Mouse (Mus musculus) hindbrain, embryonic 11.5 days (tissue): ENCODE data around the gene Gm21312. TPM values are rescaled to one million over a fixed set of nuclear protein-coding genes. Genes with fewer than 3 reads are reported as not detected.

Source experiments
- ATAC-seq: fragments of 200-750 bp; cut with Nextera tagmentation; 2 replicates; pipeline ENCODE4 v1.8.0; 2017; ENCODE audit warnings: mild to moderate bottlenecking, moderate TSS enrichment, moderate library complexity; ENCODE audit not compliant: low FRiP score
- DNase-seq: peaks from one replicate; pipeline ENCODE4 v3.0.0-alpha.2; 2015; ENCODE audit warnings: low spot score
- H3K27ac ChIP-seq: fragments of 300-500 bp; sonication (generic); 2 replicates; pipeline ENCODE4 v1.5.1; 2014; ENCODE audit warnings: mild to moderate bottlenecking, low read depth, low read length
- H3K27me3 ChIP-seq: fragments of 300-500 bp; sonication (generic); 2 replicates; pipeline ENCODE4 v1.6.1; 2014; ENCODE audit warnings: mild to moderate bottlenecking, low read length, moderate library complexity, mixed read lengths; ENCODE audit not compliant: control insufficient read depth, insufficient read depth
- H3K36me3 ChIP-seq: fragments of 300-500 bp; sonication (generic); 2 replicates; pipeline ENCODE4 v1.6.1; 2014; ENCODE audit warnings: mild to moderate bottlenecking, low read length, moderate library complexity, mixed read lengths; ENCODE audit not compliant: control insufficient read depth, insufficient read depth
- H3K4me1 ChIP-seq: fragments of 300-500 bp; sonication (generic); replicated peaks from 2 replicates; pipeline ENCODE4 v1.6.1; 2014; ENCODE audit warnings: low read length, mixed read lengths; ENCODE audit not compliant: control insufficient read depth, insufficient read depth
- H3K4me2 ChIP-seq: fragments of 300-500 bp; sonication (generic); replicated peaks from 2 replicates; pipeline ENCODE4 v1.6.1; 2014; ENCODE audit warnings: mild to moderate bottlenecking, low read depth, low read length
- H3K4me3 ChIP-seq: fragments of 300-500 bp; sonication (generic); 2 replicates; pipeline ENCODE4 v1.5.1; 2014; ENCODE audit warnings: low read depth, low read length
- H3K9ac ChIP-seq: fragments of 300-500 bp; sonication (generic); 2 replicates; pipeline ENCODE4 v1.6.1; 2014; ENCODE audit warnings: low read depth, low read length
- H3K9me3 ChIP-seq: fragments of 300-500 bp; sonication (generic); 2 replicates; pipeline ENCODE4 v1.6.1; 2016; ENCODE audit warnings: low read length; ENCODE audit not compliant: control insufficient read depth
- WGBS: fragments of 180-500 bp; shearing (Covaris S2); extraction: QIAGEN DNeasy Blood & Tissue Kit; methylation state at CpG from one replicate; pipeline ENCODE4 v1.1.7; 2014; 5-methylcytosine and 5-hydroxymethylcytosine counted together
- polyA plus RNA-seq: library from polyadenylated mRNA; unstranded; fragments of >200 nt; fragmentation: Nextera tagmentation; extraction: Ambion mirVana; gene quantifications from 2 replicates; pipeline ENCODE4 v1.2.1, GENCODE M21; 2014

The Gm21312 gene
- polyA plus RNA-seq, 1 experiment from 2014 or later: not detected

DNA sequence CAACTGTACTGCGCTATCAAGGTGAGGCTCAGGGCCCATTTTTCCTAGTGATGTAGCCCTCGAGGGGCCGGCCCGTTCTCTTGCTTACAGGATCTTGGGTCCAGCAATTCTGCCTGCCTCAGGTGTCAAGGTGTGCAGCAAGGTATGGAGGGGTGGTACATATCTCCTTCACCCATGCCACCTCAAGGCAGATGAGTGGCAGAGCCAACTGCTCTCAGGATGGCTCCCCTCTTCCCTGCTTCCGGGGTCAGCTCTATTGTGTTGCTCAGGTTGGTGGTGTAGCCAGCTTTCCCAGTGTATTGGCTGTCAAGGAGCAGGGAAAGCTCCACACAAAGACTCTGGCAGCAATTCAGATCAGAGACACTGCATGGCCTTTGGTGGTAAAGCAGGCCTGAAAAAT is 37.7 kb downstream of the Gm21312 start:
- 91% methylated on average over 5 of the region's 5 CpGs for WGBS
- Histone ChIP-seq H3K9ac (no peak overlapping the region), H3K4me3 (no peak overlapping the region), H3K4me1 (no peaks in the 10 kb centered on the region), H3K4me2 (no peak overlapping the region), H3K27me3 (no peaks in the 10 kb centered on the region), H3K36me3 (no peaks in the 10 kb centered on the region), H3K9me3 (no peaks in the 10 kb centered on the region), H3K27ac (no peak overlapping the region)
- DNase-seq (no peak), ATAC-seq (0 out of 2 replicates have a peak, but pooled peaks have one; percentile 12)

- DNase-seq (no peak), ATAC-seq (no peak)
- Histone ChIP-seq H3K27ac (no peak overlapping the region), H3K4me2 (no peak overlapping the region), H3K36me3 (no peaks in the 10 kb centered on the region), H3K4me1 (no peaks in the 10 kb centered on the region), H3K9ac (no peak overlapping the region), H3K9me3 (no peaks in the 10 kb centered on the region), H3K27me3 (no peaks in the 10 kb centered on the region), H3K4me3 (no peak overlapping the region)
- WGBS: 89% methylated on average over 6 of the region's 6 CpGs
These were observed 43.6 kb downstream of the Gm21312 start for GRCm38 (mm10) chr10:104220303-104221021.

Other genes starting within 250 kb of the Gm21312 start
- gene Gm21293, start 34.0 kb upstream of the Gm21312 start, polyA plus RNA-seq: not detected in 2 replicates
- gene Gm6763, start 25.5 kb upstream of the Gm21312 start, polyA plus RNA-seq: not detected in 2 replicates
- not detected in 2 replicates for gene Gm8764, start 17.0 kb upstream of the Gm21312 start, polyA plus RNA-seq
- gene Gm21304, start 8.5 kb upstream of the Gm21312 start, polyA plus RNA-seq: not detected in 2 replicates
- gene Gm20765, start 8.5 kb downstream of the Gm21312 start, polyA plus RNA-seq: not detected in 2 replicates
- not detected in 2 replicates for gene Gm4340, start 17.0 kb downstream of the Gm21312 start, polyA plus RNA-seq